Mouse (Mus musculus): ENCODE data around the gene Akr1c13. TPM values are rescaled to one million over a fixed set of nuclear protein-coding genes. Genes with fewer than 3 reads are reported as not detected.
"Not testable (repeated sequence)": the region's sequence is repeated elsewhere in the genome, so short reads cannot be mapped to it uniquely, and the experiment has no call there.

Gene Akr1c13
- total and polyA plus RNA-seq, 2 experiments from 2014 or later: 1.5 to 1.8 TPM

- no peak for ATAC-seq (ENCODE audit: low FRiP score)
- Histone ChIP-seq H3K36me3 (ENCODE audit: insufficient read depth, low read length) (no peaks in the 10 kb centered on the region), H3K27ac (ENCODE audit: low read depth, low read length) (no peak overlapping the region), H3K9me3 (ENCODE audit: low read length) (no peaks in the 10 kb centered on the region), H3K4me3 (ENCODE audit: low read depth, low read length) (no peak overlapping the region), H3K4me1 (ENCODE audit: insufficient read depth, low read length) (no peaks in the 10 kb centered on the region), H3K27me3 (ENCODE audit: insufficient read depth, low read length) (no peaks in the 10 kb centered on the region), H3K4me2 (ENCODE audit: low read depth, low read length, poor library complexity, severe bottlenecking) (no peak overlapping the region), H3K9ac (replicated peaks; ENCODE audit: low read length, poor library complexity, severe bottlenecking) (no peak overlapping the region)
- no peak for TF ChIP-seq CTCF (IDR thresholded peaks at IDR 0.05)
- no peak for DNase-seq (ENCODE audit: low spot score)
- WGBS: 83% methylated on average over 3 of the region's 3 CpGs
These were observed 1.6 kb downstream of the Akr1c13 start for GRCm38 (mm10) chr13:4192511-4192910.

- Histone ChIP-seq H3K4me2 (ENCODE audit: low read depth, low read length, poor library complexity, severe bottlenecking) (no peak overlapping the region), H3K9me3 (ENCODE audit: low read length) (no peaks in the 10 kb centered on the region), H3K4me3 (ENCODE audit: low read depth, low read length) (no peak overlapping the region), H3K9ac (replicated peaks; ENCODE audit: low read length, poor library complexity, severe bottlenecking) (no peak overlapping the region), H3K36me3 (ENCODE audit: insufficient read depth, low read length) (no peaks in the 10 kb centered on the region), H3K27ac (ENCODE audit: low read depth, low read length) (no peak overlapping the region), H3K4me1 (ENCODE audit: insufficient read depth, low read length) (no peaks in the 10 kb centered on the region), H3K27me3 (ENCODE audit: insufficient read depth, low read length) (no peaks in the 10 kb centered on the region)
- TF ChIP-seq CTCF (IDR thresholded peaks at IDR 0.05): no peak
- ATAC-seq (ENCODE audit: low FRiP score) (no peak), DNase-seq (ENCODE audit: low spot score) (no peak)
- WGBS: 41% methylated on average over 1 of the region's 1 CpGs
These were observed 15.4 kb downstream of the Akr1c13 start for GRCm38 (mm10) chr13:4206147-4206903.

- no peak for ATAC-seq (ENCODE audit: low FRiP score)
- H3K4me1 ChIP-seq (ENCODE audit: insufficient read depth, low read length): no peaks in the 10 kb centered on the region
- DNase-seq (ENCODE audit: low spot score): no peak
These were observed 20.8 kb downstream of the Akr1c13 start for GRCm38 (mm10) chr13:4211560-4212299.

GRCm38 (mm10) chr13:4212309-4212708 is 21.4 kb downstream of the Akr1c13 start:
- 48% methylated on average over 3 of the region's 3 CpGs for WGBS
- Histone ChIP-seq H3K4me3 (ENCODE audit: low read depth, low read length) (no peak overlapping the region), H3K4me1 (ENCODE audit: insufficient read depth, low read length) (no peaks in the 10 kb centered on the region), H3K36me3 (ENCODE audit: insufficient read depth, low read length) (no peaks in the 10 kb centered on the region), H3K9ac (replicated peaks; ENCODE audit: low read length, poor library complexity, severe bottlenecking) (no peak overlapping the region), H3K9me3 (ENCODE audit: low read length) (no peaks in the 10 kb centered on the region), H3K4me2 (ENCODE audit: low read depth, low read length, poor library complexity, severe bottlenecking) (no peak overlapping the region), H3K27ac (ENCODE audit: low read depth, low read length) (no peak overlapping the region), H3K27me3 (ENCODE audit: insufficient read depth, low read length) (no peaks in the 10 kb centered on the region)
- ATAC-seq (ENCODE audit: low FRiP score): no peak
- TF ChIP-seq CTCF (IDR thresholded peaks at IDR 0.05): no peak
- DNase-seq (ENCODE audit: low spot score): no peak

More at GRCm38 (mm10) chr13:4211560-4212299, 20.8 kb downstream of the Akr1c13 start:
- Histone ChIP-seq H3K36me3 (ENCODE audit: insufficient read depth, low read length) (no peaks in the 10 kb centered on the region), H3K9me3 (ENCODE audit: low read length) (no peaks in the 10 kb centered on the region), H3K4me2 (ENCODE audit: low read depth, low read length, poor library complexity, severe bottlenecking) (no peak overlapping the region), H3K9ac (replicated peaks; ENCODE audit: low read length, poor library complexity, severe bottlenecking) (no peak overlapping the region), H3K27ac (ENCODE audit: low read depth, low read length) (no peak overlapping the region), H3K27me3 (ENCODE audit: insufficient read depth, low read length) (no peaks in the 10 kb centered on the region), H3K4me3 (ENCODE audit: low read depth, low read length) (no peak overlapping the region)
- no peak for TF ChIP-seq CTCF (IDR thresholded peaks at IDR 0.05)
- 45% methylated on average over 18 of the region's 20 CpGs for WGBS

- 77% methylated on average over 1 of the region's 1 CpGs for WGBS
- ATAC-seq (ENCODE audit: low FRiP score): not testable (repeated sequence)
These were observed 24.5 kb downstream of the Akr1c13 start for GRCm38 (mm10) chr13:4215496-4215895.

GRCm38 (mm10) chr13:4228441-4228840 is 37.5 kb downstream of the Akr1c13 start, which contains the start of gene Akr1c19:
Gene Akr1c19 (plus strand): TSS chr13:4228700.
- no peak for TF ChIP-seq CTCF (IDR thresholded peaks at IDR 0.05)
- Histone ChIP-seq H3K36me3 (ENCODE audit: insufficient read depth, low read length) (no peaks in the 10 kb centered on the region), H3K4me1 (ENCODE audit: insufficient read depth, low read length) (no peaks in the 10 kb centered on the region), H3K4me3 (ENCODE audit: low read depth, low read length) (no peak within 1 kb of the TSS), H3K27ac (ENCODE audit: low read depth, low read length) (no peak within 1 kb of the TSS), H3K27me3 (ENCODE audit: insufficient read depth, low read length) (no peaks in the 10 kb centered on the region), H3K4me2 (ENCODE audit: low read depth, low read length, poor library complexity, severe bottlenecking) (no peak within 1 kb of the TSS), H3K9ac (replicated peaks; ENCODE audit: low read length, poor library complexity, severe bottlenecking) (no peak within 1 kb of the TSS), H3K9me3 (ENCODE audit: low read length) (no peaks in the 10 kb centered on the region)
- ATAC-seq (ENCODE audit: low FRiP score) (no peak), DNase-seq (ENCODE audit: low spot score) (no peak)
- 77% methylated on average over 1 of the region's 1 CpGs for WGBS

More at GRCm38 (mm10) chr13:4215496-4215895, 24.5 kb downstream of the Akr1c13 start:
- H3K4me2 ChIP-seq (ENCODE audit: low read depth, low read length, poor library complexity, severe bottlenecking); H3K27ac ChIP-seq (ENCODE audit: low read depth, low read length); H3K36me3 ChIP-seq (ENCODE audit: insufficient read depth, low read length); DNase-seq (ENCODE audit: low spot score); H3K4me3 ChIP-seq (ENCODE audit: low read depth, low read length); H3K9me3 ChIP-seq (ENCODE audit: low read length); H3K9ac ChIP-seq (replicated peaks; ENCODE audit: low read length, poor library complexity, severe bottlenecking); H3K27me3 ChIP-seq (ENCODE audit: insufficient read depth, low read length); H3K4me1 ChIP-seq (ENCODE audit: insufficient read depth, low read length): not testable (repeated sequence)
